Mouse (Mus musculus): ENCODE measurements around the gene Blvrb. TPM values are rescaled to one million over a fixed set of nuclear protein-coding genes. Genes with fewer than 3 reads are reported as not detected.

Gene Blvrb
- polyA plus RNA-seq, 2 experiments: 673 to 1,114 TPM

GRCm38 (mm10) chr7:27406481-27406880 is 41.3 kb upstream of the Blvrb start:
- H3K9me3 ChIP-seq (ENCODE audit: control insufficient read depth, low read length): no peaks in the 10 kb centered on the region
- H3K36me3 ChIP-seq (replicated peaks; ENCODE audit: control insufficient read depth, insufficient read depth, low read depth): no peaks in the 10 kb centered on the region
- ATAC-seq (ENCODE audit: insufficient read depth) (no peak), DNase-seq (ENCODE audit: low read depth in 3 of 3, low spot score in 3 of 3) (no peak)
- H3K27ac ChIP-seq: no peak overlapping the region
- TF ChIP-seq EP300 (IDR thresholded peaks at IDR 0.05; ENCODE audit: low read depth) (no peak), CTCF (IDR thresholded peaks at IDR 0.05; ENCODE audit: low read depth) (peak; percentile 51)
- no peak overlapping the region for H3K4me2 ChIP-seq (ENCODE audit: low read depth)
- peaks cover 71% of the 10 kb centered on the region for H3K27me3 ChIP-seq (ENCODE audit: control insufficient read depth, insufficient read depth, low read length)
- H3K4me3 ChIP-seq (ENCODE audit: insufficient read depth in 1 of 2, low read depth in 2 of 2, low read length in 2 of 2): no peak overlapping the region
- H3K9ac ChIP-seq (replicated peaks): no peak overlapping the region
- WGBS (ENCODE audit: insufficient replicate concordance): 59% methylated on average over 7 of the region's 7 CpGs
- 0 out of 4 replicates have a peak, but pooled peaks cover 0 to 2% of the 10 kb centered on the region in 2 experiments for H3K4me1 ChIP-seq (replicated peaks; ENCODE audit: control insufficient read depth in 2 of 2, insufficient read depth in 2 of 2, low read length in 1 of 2)

GRCm38 (mm10) chr7:27407816-27408215 is 40.0 kb upstream of the Blvrb start:
- Histone ChIP-seq H3K36me3 (replicated peaks; ENCODE audit: control insufficient read depth, insufficient read depth, low read depth) (no peaks in the 10 kb centered on the region), H3K9ac (replicated peaks) (no peak overlapping the region), H3K27me3 (ENCODE audit: control insufficient read depth, insufficient read depth, low read length) (peaks cover 66% of the 10 kb centered on the region), H3K9me3 (ENCODE audit: control insufficient read depth, low read length) (no peaks in the 10 kb centered on the region), H3K27ac (no peak overlapping the region), H3K4me1 (replicated peaks; ENCODE audit: control insufficient read depth in 2 of 2, insufficient read depth in 2 of 2, low read length in 1 of 2) (0 out of 4 replicates have a peak, but pooled peaks cover 0 to 2% of the 10 kb centered on the region in 2 experiments), H3K4me2 (ENCODE audit: low read depth) (no peak overlapping the region), H3K4me3 (ENCODE audit: insufficient read depth in 1 of 2, low read depth in 2 of 2, low read length in 2 of 2) (no peak overlapping the region)
- ATAC-seq (ENCODE audit: insufficient read depth) (no peak), DNase-seq (ENCODE audit: low read depth in 3 of 3, low spot score in 3 of 3) (no peak)
- TF ChIP-seq EP300 (IDR thresholded peaks at IDR 0.05; ENCODE audit: low read depth) (no peak), CTCF (IDR thresholded peaks at IDR 0.05; ENCODE audit: low read depth) (no peak)
- 44% methylated on average over 8 of the region's 8 CpGs for WGBS (ENCODE audit: insufficient replicate concordance)

- Histone ChIP-seq H3K9ac (replicated peaks) (no peak overlapping the region), H3K4me3 (ENCODE audit: insufficient read depth in 1 of 2, low read depth in 2 of 2, low read length in 2 of 2) (peak overlapping the region in 1 of 2 experiments; percentile 29; a peak in 2 of 4 replicates), H3K27me3 (ENCODE audit: control insufficient read depth, insufficient read depth, low read length) (peaks cover 59% of the 10 kb centered on the region), H3K36me3 (replicated peaks; ENCODE audit: control insufficient read depth, insufficient read depth, low read depth) (no peaks in the 10 kb centered on the region), H3K9me3 (ENCODE audit: control insufficient read depth, low read length) (no peaks in the 10 kb centered on the region), H3K4me1 (replicated peaks; ENCODE audit: control insufficient read depth in 2 of 2, insufficient read depth in 2 of 2, low read length in 1 of 2) (0 out of 4 replicates have a peak, but pooled peaks cover 0 to 2% of the 10 kb centered on the region in 2 experiments), H3K4me2 (ENCODE audit: low read depth) (peak overlapping the region; percentile 41), H3K27ac (no peak overlapping the region)
- ATAC-seq (ENCODE audit: insufficient read depth) (peak; percentile 52; the same call in 1 of the 2 replicates), DNase-seq (ENCODE audit: low read depth in 3 of 3, low spot score in 3 of 3) (no peak)
- peak; percentile 77 for TF ChIP-seq CTCF (IDR thresholded peaks at IDR 0.05; ENCODE audit: low read depth)
- TF ChIP-seq EP300 (IDR thresholded peaks at IDR 0.05; ENCODE audit: low read depth): no peak
- 1% methylated on average over 86 of the region's 96 CpGs for WGBS (ENCODE audit: insufficient replicate concordance)
These were observed 39.2 kb upstream of the Blvrb start for GRCm38 (mm10) chr7:27408379-27409176.

GRCm38 (mm10) chr7:27417151-27417550 is 30.6 kb upstream of the Blvrb start:
- Histone ChIP-seq H3K36me3 (replicated peaks; ENCODE audit: control insufficient read depth, insufficient read depth, low read depth) (no peaks in the 10 kb centered on the region), H3K4me1 (replicated peaks; ENCODE audit: control insufficient read depth in 2 of 2, insufficient read depth in 2 of 2, low read length in 1 of 2) (no peaks in the 10 kb centered on the region), H3K27ac (no peak overlapping the region), H3K9me3 (ENCODE audit: control insufficient read depth, low read length) (no peaks in the 10 kb centered on the region), H3K4me2 (ENCODE audit: low read depth) (no peak overlapping the region), H3K9ac (replicated peaks) (no peak overlapping the region), H3K4me3 (ENCODE audit: insufficient read depth in 1 of 2, low read depth in 2 of 2, low read length in 2 of 2) (no peak overlapping the region), H3K27me3 (ENCODE audit: control insufficient read depth, insufficient read depth, low read length) (no peaks in the 10 kb centered on the region)
- DNase-seq (ENCODE audit: low read depth in 3 of 3, low spot score in 3 of 3): no peak
- ATAC-seq (ENCODE audit: insufficient read depth): no peak
- 45% methylated on average over 2 of the region's 2 CpGs for WGBS (ENCODE audit: insufficient replicate concordance)
- TF ChIP-seq CTCF (IDR thresholded peaks at IDR 0.05; ENCODE audit: low read depth) (no peak), EP300 (IDR thresholded peaks at IDR 0.05; ENCODE audit: low read depth) (no peak)

- H3K36me3 ChIP-seq (replicated peaks; ENCODE audit: control insufficient read depth, insufficient read depth, low read depth): no peaks in the 10 kb centered on the region
- no peak for ATAC-seq (ENCODE audit: insufficient read depth)
- no peak for DNase-seq (ENCODE audit: low read depth in 3 of 3, low spot score in 3 of 3)
- H3K4me2 ChIP-seq (ENCODE audit: low read depth): no peak overlapping the region
- no peak overlapping the region for H3K9ac ChIP-seq (replicated peaks)
- TF ChIP-seq CTCF (IDR thresholded peaks at IDR 0.05; ENCODE audit: low read depth) (peak; percentile 59), EP300 (IDR thresholded peaks at IDR 0.05; ENCODE audit: low read depth) (no peak)
- H3K4me3 ChIP-seq (ENCODE audit: insufficient read depth in 1 of 2, low read depth in 2 of 2, low read length in 2 of 2): no peak overlapping the region
- 52% methylated on average over 3 of the region's 3 CpGs for WGBS (ENCODE audit: insufficient replicate concordance)
- no peaks in the 10 kb centered on the region for H3K27me3 ChIP-seq (ENCODE audit: control insufficient read depth, insufficient read depth, low read length)
- H3K4me1 ChIP-seq (replicated peaks; ENCODE audit: control insufficient read depth in 2 of 2, insufficient read depth in 2 of 2, low read length in 1 of 2): no peaks in the 10 kb centered on the region
- no peaks in the 10 kb centered on the region for H3K9me3 ChIP-seq (ENCODE audit: control insufficient read depth, low read length)
- no peak overlapping the region for H3K27ac ChIP-seq
These were observed 28.7 kb upstream of the Blvrb start for GRCm38 (mm10) chr7:27419101-27419500.
